Mouse (Mus musculus) kidney, embryonic 14.5 days (tissue): ENCODE measurements around the gene Coq9. TPM values are rescaled to one million over a fixed set of nuclear protein-coding genes. Genes with fewer than 3 reads are reported as not detected.

Experiments
- ATAC-seq: fragments of 200-750 bp; cut with Nextera tagmentation; 2 replicates; pipeline ENCODE4 v1.8.0; 2017; ENCODE audit warnings: moderate number of reproducible peaks, mild to moderate bottlenecking, moderate TSS enrichment, moderate library complexity; ENCODE audit not compliant: low FRiP score, low TSS enrichment
- H3K27ac ChIP-seq: fragments of 300-500 bp; sonication (generic); 2 replicates; pipeline ENCODE4 v1.5.1; 2014; ENCODE audit warnings: low read depth, mild to moderate bottlenecking, low read length, moderate library complexity, mixed read lengths
- H3K27me3 ChIP-seq: fragments of 300-500 bp; sonication (generic); 2 replicates; pipeline ENCODE4 v1.6.1; 2014; ENCODE audit warnings: mild to moderate bottlenecking, low read length; ENCODE audit not compliant: control insufficient read depth, insufficient read depth
- H3K36me3 ChIP-seq: fragments of 300-500 bp; sonication (generic); 2 replicates; pipeline ENCODE4 v1.6.1; 2014; ENCODE audit warnings: low read length, mixed read lengths; ENCODE audit not compliant: control insufficient read depth, insufficient read depth
- H3K4me1 ChIP-seq: fragments of 300-500 bp; sonication (generic); 2 replicates; pipeline ENCODE4 v1.6.1; 2014; ENCODE audit warnings: low read length, mixed read lengths; ENCODE audit not compliant: control insufficient read depth, insufficient read depth
- H3K4me2 ChIP-seq: fragments of 300-500 bp; sonication (generic); replicated peaks from 2 replicates; pipeline ENCODE4 v1.6.1; 2014; ENCODE audit warnings: low read depth, mild to moderate bottlenecking, low read length
- H3K4me3 ChIP-seq: fragments of 300-500 bp; sonication (generic); 2 replicates; pipeline ENCODE4 v1.5.1; 2014; ENCODE audit warnings: mild to moderate bottlenecking, low read length
- H3K9ac ChIP-seq: fragments of 300-500 bp; sonication (generic); 2 replicates; pipeline ENCODE4 v1.6.1; 2014; ENCODE audit warnings: low read depth, mild to moderate bottlenecking, low read length, moderate library complexity
- H3K9me3 ChIP-seq: fragments of 300-500 bp; sonication (generic); 2 replicates; pipeline ENCODE4 v1.6.1; 2016; ENCODE audit warnings: low read length; ENCODE audit not compliant: control insufficient read depth
- WGBS: fragments of 180-500 bp; shearing (Covaris S2); extraction: QIAGEN DNeasy Blood & Tissue Kit; methylation state at CpG from one replicate; pipeline ENCODE4 v1.1.7; 2014; 5-methylcytosine and 5-hydroxymethylcytosine counted together
- polyA plus RNA-seq: library from polyadenylated mRNA; unstranded; fragments of >200 nt; fragmentation: Nextera tagmentation; extraction: Ambion mirVana; gene quantifications from 2 replicates; pipeline ENCODE4 v1.2.1, GENCODE M21; 2014

Gene Coq9
- polyA plus RNA-seq, 1 experiment from 2014 or later = 71.9 TPM

DNA sequence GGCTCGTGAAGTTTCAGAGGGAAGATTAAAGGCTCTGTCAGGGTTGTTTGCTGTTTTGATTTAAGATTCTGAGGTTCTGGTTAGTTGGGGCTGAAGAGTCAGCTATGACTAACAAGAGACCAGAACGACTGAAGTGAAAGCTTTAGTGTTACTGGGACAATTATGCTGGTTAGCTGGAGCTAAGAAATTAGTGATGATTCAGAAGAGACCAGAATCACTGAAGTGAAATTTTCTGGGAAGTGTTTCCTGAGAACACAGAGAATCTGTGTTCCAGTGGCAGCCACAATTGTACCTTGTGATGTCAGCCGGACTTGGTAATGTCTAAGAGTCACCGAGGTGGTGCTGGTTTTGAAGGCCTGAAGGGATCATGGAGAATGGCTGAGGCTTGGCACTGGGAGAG is 42.6 kb downstream of the Coq9 start:
- H3K27me3 ChIP-seq = no peaks in the 10 kb centered on the region
- H3K27ac ChIP-seq = no peak overlapping the region
- no peak for ATAC-seq
- no peak overlapping the region for H3K9ac ChIP-seq
- no peaks in the 10 kb centered on the region for H3K9me3 ChIP-seq
- H3K4me3 ChIP-seq = no peak overlapping the region
- WGBS = 68% methylated on average over 4 of the region's 4 CpGs
- 0 out of 2 replicates have a peak, but pooled peaks cover 6% of the 10 kb centered on the region for H3K4me1 ChIP-seq
- no peaks in the 10 kb centered on the region for H3K36me3 ChIP-seq
- no peak overlapping the region for H3K4me2 ChIP-seq

DNA sequence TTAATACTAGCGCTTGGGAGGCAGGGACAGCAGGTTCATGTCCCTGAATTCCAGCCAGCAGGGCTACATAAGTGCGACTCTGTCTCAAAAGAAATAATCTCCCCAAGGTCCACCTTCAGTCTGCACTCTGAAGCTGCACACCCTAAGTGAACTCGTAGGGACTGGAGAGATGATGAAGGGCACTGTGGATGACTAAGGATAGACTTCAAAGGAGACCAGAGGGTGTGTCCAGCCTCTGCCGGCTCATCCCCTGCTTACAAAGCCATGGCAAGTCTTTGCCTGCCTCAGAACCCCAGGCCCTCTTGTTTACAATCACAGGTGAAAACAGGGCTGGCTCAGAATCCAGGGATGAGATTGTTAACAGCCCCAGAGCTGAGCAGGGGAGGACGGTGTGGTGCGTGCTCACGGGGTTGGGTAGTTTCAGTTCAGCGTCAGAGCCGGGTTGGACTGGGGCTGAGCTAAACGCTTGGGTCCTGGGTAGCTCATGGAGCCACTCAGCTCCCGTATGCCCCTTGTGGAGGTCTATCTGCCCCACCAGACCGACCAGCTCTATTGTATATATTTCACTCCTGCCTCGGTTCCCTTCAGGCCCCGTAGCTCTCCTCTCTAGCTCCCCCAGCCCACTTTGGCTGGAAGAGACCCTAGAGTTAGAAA is 50.4 kb downstream of the Coq9 start:
- no peak overlapping the region for H3K9ac ChIP-seq
- H3K4me3 ChIP-seq = no peak overlapping the region
- H3K9me3 ChIP-seq = no peaks in the 10 kb centered on the region
- ATAC-seq = no peak; the same call in 1 of the 2 replicates
- no peaks in the 10 kb centered on the region for H3K4me1 ChIP-seq
- H3K27me3 ChIP-seq = no peaks in the 10 kb centered on the region
- H3K27ac ChIP-seq = no peak overlapping the region
- WGBS = 25% methylated on average over 14 of the region's 14 CpGs
- no peaks in the 10 kb centered on the region for H3K36me3 ChIP-seq
- H3K4me2 ChIP-seq = no peak overlapping the region

DNA sequence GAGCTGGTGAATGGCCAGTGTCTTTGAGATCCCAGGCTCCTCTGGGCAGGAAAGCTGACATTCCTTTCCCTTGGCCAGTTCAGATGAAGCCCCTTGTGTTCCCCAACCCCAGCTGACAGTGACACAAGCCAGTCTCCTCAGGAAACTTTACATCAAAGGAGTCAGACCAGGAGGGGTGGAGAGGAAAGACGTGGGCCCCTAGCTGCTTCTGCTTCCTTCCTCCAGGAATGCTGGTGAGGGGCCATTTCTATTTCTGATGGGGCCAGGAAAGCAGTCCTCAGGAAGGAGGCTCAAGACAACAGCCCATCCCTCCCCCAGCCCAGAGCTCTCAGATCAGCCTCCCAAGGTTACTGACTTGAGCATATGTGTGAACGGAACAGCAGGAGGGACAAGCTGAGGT is 54.8 kb downstream of the Coq9 start:
- no peak overlapping the region for H3K4me3 ChIP-seq
- 32% methylated on average over 2 of the region's 2 CpGs for WGBS
- no peak overlapping the region for H3K4me2 ChIP-seq
- no peaks in the 10 kb centered on the region for H3K36me3 ChIP-seq
- no peak overlapping the region for H3K27ac ChIP-seq
- H3K9me3 ChIP-seq = no peaks in the 10 kb centered on the region
- H3K4me1 ChIP-seq = no peaks in the 10 kb centered on the region
- H3K9ac ChIP-seq = no peak overlapping the region
- no peak for ATAC-seq
- H3K27me3 ChIP-seq = no peaks in the 10 kb centered on the region

DNA sequence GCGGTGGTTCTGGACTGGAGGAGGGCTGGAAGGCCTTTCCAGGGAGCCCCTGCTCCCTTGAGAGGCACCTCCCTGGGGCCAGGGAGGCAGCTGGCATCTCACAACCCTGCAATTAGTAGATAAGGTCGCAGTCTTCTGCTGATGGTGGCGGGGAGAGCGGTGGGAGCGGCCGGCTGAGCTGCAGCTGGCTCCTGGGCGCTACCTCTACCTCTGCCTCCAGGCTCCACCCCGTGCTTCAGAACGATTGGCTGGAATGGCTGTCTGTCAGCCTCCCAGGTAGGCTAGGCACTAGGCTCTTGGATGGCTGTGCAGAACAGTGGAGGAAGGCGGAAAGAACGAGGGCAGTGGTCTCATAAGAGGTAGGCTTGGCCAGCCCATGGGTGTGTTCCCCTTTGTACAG is 61.1 kb downstream of the Coq9 start:
- Histone ChIP-seq H3K27me3 (no peaks in the 10 kb centered on the region), H3K4me1 (peaks cover 32% of the 10 kb centered on the region)

DNA sequence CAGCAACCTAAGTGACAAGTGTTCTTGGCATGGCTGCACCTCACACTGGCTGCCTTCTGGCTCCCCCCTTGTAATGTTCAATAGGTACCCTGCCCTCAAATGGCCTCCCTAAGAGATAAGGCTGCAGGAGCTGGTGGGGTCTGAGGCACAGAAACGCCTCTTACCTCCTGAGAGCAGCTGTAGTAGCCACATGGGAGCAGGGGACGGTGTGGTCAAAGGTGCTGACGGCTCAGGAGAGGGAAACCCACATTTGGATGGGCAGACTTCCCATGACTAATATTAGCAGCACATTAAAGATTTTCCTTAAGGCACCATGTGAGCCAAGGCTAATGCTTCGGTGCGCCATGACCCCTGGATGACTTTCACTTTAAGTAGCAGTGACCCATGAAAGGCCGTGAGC is 62.5 kb downstream of the Coq9 start:
- 10% methylated on average over 6 of the region's 6 CpGs for WGBS
- Histone ChIP-seq H3K4me3 (no peak overlapping the region), H3K36me3 (peaks cover 6% of the 10 kb centered on the region), H3K27ac (peak overlapping the region; percentile 4; the same call in 1 of the 2 replicates), H3K4me1 (peaks cover 44% of the 10 kb centered on the region), H3K27me3 (no peaks in the 10 kb centered on the region), H3K9me3 (no peaks in the 10 kb centered on the region), H3K4me2 (no peak overlapping the region), H3K9ac (no peak overlapping the region)
- no peak for ATAC-seq

More for the DNA sequence above, 61.1 kb downstream of the Coq9 start:
- no peaks in the 10 kb centered on the region for H3K36me3 ChIP-seq
- peak overlapping the region; percentile 38 for H3K4me2 ChIP-seq
- H3K9ac ChIP-seq = peak overlapping the region; percentile 37; the same call in 1 of the 2 replicates
- 10% methylated on average over 11 of the region's 11 CpGs for WGBS
- peak overlapping the region; percentile 16; the same call in 1 of the 2 replicates for H3K4me3 ChIP-seq
- no peak overlapping the region for H3K27ac ChIP-seq
- ATAC-seq = peak; percentile 43; the same call in 1 of the 2 replicates
- no peaks in the 10 kb centered on the region for H3K9me3 ChIP-seq

DNA sequence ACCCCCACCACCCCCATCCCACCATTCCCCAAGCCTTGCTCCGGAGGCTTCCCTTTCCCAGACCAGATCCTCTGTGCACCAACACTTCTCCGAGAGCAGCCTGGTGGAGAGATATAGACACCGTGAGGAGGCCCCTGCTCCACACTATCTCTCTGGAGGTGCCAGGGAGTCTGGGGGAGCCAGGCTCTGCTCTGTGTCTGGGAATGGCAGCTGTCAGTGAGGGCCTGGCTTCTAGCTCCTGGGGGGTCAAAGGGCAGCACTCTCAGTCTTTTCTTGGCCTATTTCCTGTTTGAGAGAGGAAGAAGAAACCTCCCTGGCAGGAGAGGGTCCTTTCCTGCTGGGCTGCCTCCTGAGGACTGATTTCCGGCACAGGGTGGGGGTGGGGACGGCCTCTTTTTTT is 62.9 kb downstream of the Coq9 start:
- peaks cover 10% of the 10 kb centered on the region for H3K36me3 ChIP-seq
- peak overlapping the region; percentile 4; the same call in 1 of the 2 replicates for H3K27ac ChIP-seq
- WGBS = 15% methylated on average over 5 of the region's 5 CpGs
- H3K27me3 ChIP-seq = no peaks in the 10 kb centered on the region
- no peak overlapping the region for H3K4me3 ChIP-seq
- H3K4me1 ChIP-seq = peaks cover 44% of the 10 kb centered on the region
- no peak overlapping the region for H3K9ac ChIP-seq
- no peaks in the 10 kb centered on the region for H3K9me3 ChIP-seq
- no peak for ATAC-seq
- H3K4me2 ChIP-seq = no peak overlapping the region

DNA sequence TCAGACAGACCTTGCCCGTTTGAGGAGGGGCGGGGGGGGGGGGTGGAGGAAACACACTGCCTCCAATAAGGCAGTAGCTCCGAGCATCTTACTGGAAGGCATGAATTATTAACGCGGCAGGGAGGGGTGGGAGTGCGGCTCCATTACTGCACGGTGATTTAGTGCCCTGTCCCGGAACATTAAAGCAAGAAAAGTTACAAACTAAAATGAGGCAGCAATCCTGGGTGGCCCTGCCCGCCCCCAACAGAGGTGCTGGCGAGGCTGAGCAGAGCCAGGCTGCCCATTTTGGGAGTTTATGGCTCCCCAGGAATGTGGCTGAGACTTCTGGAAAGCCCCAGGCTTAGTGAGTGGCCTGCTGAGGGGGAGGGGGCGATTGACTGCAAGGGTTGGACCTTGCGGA is 65.6 kb downstream of the Coq9 start:
- no peaks in the 10 kb centered on the region for H3K9me3 ChIP-seq
- H3K27ac ChIP-seq = peak overlapping the region; percentile 56; the same call in 1 of the 2 replicates
- H3K4me1 ChIP-seq = peaks cover 44% of the 10 kb centered on the region
- no peaks in the 10 kb centered on the region for H3K27me3 ChIP-seq
- no peak overlapping the region for H3K4me2 ChIP-seq
- H3K9ac ChIP-seq = no peak overlapping the region
- no peak overlapping the region for H3K4me3 ChIP-seq
- peak; percentile 65 for ATAC-seq
- H3K36me3 ChIP-seq = peaks cover 33% of the 10 kb centered on the region
- 14% methylated on average over 12 of the region's 12 CpGs for WGBS

Other genes starting within 250 kb of the Coq9 start
- 29.6 and 37.3 TPM in 2 replicates for gene Rspry1, start 236.4 kb upstream of the Coq9 start, polyA plus RNA-seq
- gene Fam192a, start 236.3 kb upstream of the Coq9 start, polyA plus RNA-seq = 60.2 and 82.1 TPM in 2 replicates
- 58.7 and 59.7 TPM in 2 replicates for gene Arl2bp, start 171.7 kb upstream of the Coq9 start, polyA plus RNA-seq
- gene Pllp, start 142.0 kb upstream of the Coq9 start, polyA plus RNA-seq = 13.5 and 19.3 TPM in 2 replicates
- not detected in 2 replicates for gene Ccl22, start 92.7 kb upstream of the Coq9 start, polyA plus RNA-seq
- 4.2 and 7.4 TPM in 2 replicates for gene Cx3cl1, start 66.3 kb upstream of the Coq9 start, polyA plus RNA-seq
- not detected in 2 replicates for gene Ccl17, start 27.9 kb upstream of the Coq9 start, polyA plus RNA-seq
- 101 and 102 TPM in 2 replicates for gene Ciapin1, start within 50 bp of the Coq9 start, polyA plus RNA-seq
- 183 and 185 TPM in 2 replicates for gene Polr2c, start 19.1 kb downstream of the Coq9 start, polyA plus RNA-seq
- gene Dok4, start 38.0 kb downstream of the Coq9 start, polyA plus RNA-seq = 14.6 and 20.6 TPM in 2 replicates
- 24.2 and 29.4 TPM in 2 replicates for gene Ccdc102a, start 79.8 kb downstream of the Coq9 start, polyA plus RNA-seq
- gene Adgrg5, start 85.4 kb downstream of the Coq9 start, polyA plus RNA-seq = not detected in 2 replicates
- gene Adgrg1, start 136.4 kb downstream of the Coq9 start, polyA plus RNA-seq = 15.5 and 31.3 TPM in 2 replicates
- gene Adgrg3, start 179.4 kb downstream of the Coq9 start, polyA plus RNA-seq = 2.9 and 3.8 TPM in 2 replicates
- not detected in 2 replicates for gene Drc7, start 216.8 kb downstream of the Coq9 start, polyA plus RNA-seq
- 18.2 and 32.4 TPM in 2 replicates for gene Katnb1, start 242.9 kb downstream of the Coq9 start, polyA plus RNA-seq